In genomic region chr1:131212956-131213355, GRCm38 (mm10) we compare ENCODE assay signal across 19 mouse cellular contexts. TPM values are rescaled to one million over a fixed set of nuclear protein-coding genes. Genes with fewer than 3 reads are reported as not detected.
DNase-seq lines count a peak whose midpoint lies in the region; ATAC-seq and TF ChIP-seq lines count a peak whose summit lies in the region.
"Had no signal": no experiment of that assay in that cellular context is flagged by ENCODE, and none has a peak within 500 bp of the region (broad histone marks: within the 10 kb centered on the region; RNA-seq: fewer than 3 reads in every experiment).

No protein-coding gene starts in this region.

- H3K9me3 ChIP-seq in heart, embryonic 13.5 days, result no peaks in the 10 kb centered on the region
- H3K9me3 ChIP-seq in lung, embryonic 14.5 days (ENCODE audit: low read depth, low read length), result no peaks in the 10 kb centered on the region
- H3K9me3 ChIP-seq: forebrain, embryonic 13.5 days had no signal

- 48% methylated on average over 5 of the region's 5 CpGs for WGBS in heart, embryonic 13.5 days
- WGBS in lung, embryonic 14.5 days, result 41% methylated on average over 5 of the region's 5 CpGs

- TF ChIP-seq CTCF in lung, embryonic 14.5 days (IDR thresholded peaks at IDR 0.05; ENCODE audit: low read depth), result no peak
- 0 out of 2 replicates have a peak, but pooled peaks have one; percentile 8 for TF ChIP-seq CTCF in bone marrow macrophage, adult 2 months (IDR thresholded peaks at IDR 0.05; ENCODE audit: low read depth, low read length)

- no peak for ATAC-seq in heart, embryonic 13.5 days (ENCODE audit: extremely low read depth, insufficient number of reproducible peaks, low FRiP score, low TSS enrichment)
- ATAC-seq in lung, embryonic 14.5 days (ENCODE audit: insufficient read depth), result 0 out of 2 replicates have a peak, but pooled peaks have one; percentile 9
- ATAC-seq: forebrain, embryonic 13.5 days; inflammation-experienced regulatory T-cells, adult 6 months; midbrain, embryonic 16.5 days had no signal

- no peak overlapping the region for H3K4me2 ChIP-seq in heart, embryonic 13.5 days
- H3K4me2 ChIP-seq in lung, embryonic 14.5 days, result no peak overlapping the region
- H3K4me2 ChIP-seq: forebrain, embryonic 13.5 days; hindbrain, embryonic 14.5 days had no signal

- H3K27ac ChIP-seq in heart, embryonic 13.5 days (replicated peaks), result 0 out of 2 replicates have a peak overlapping the region, but pooled peaks have one; percentile 7
- H3K27ac ChIP-seq in lung, embryonic 14.5 days (ENCODE audit: low read depth), result 0 out of 2 replicates have a peak overlapping the region, but pooled peaks have one; percentile 33
- no peak overlapping the region for H3K27ac ChIP-seq in bone marrow macrophage, adult 2 months (ENCODE audit: insufficient read depth, low read depth, low read length)
- H3K27ac ChIP-seq: forebrain, embryonic 13.5 days; hindbrain, embryonic 14.5 days had no signal

- no peak overlapping the region for H3K4me3 ChIP-seq in heart, embryonic 13.5 days
- no peak overlapping the region for H3K4me3 ChIP-seq in lung, embryonic 14.5 days (ENCODE audit: low read depth, low read length)
- no peak overlapping the region for H3K4me3 ChIP-seq in bone marrow macrophage, adult 2 months (ENCODE audit: insufficient read depth, low read length)
- H3K4me3 ChIP-seq: forebrain, embryonic 13.5 days had no signal

- H3K9ac ChIP-seq in heart, embryonic 13.5 days, result 0 out of 2 replicates have a peak overlapping the region, but pooled peaks have one; percentile 2
- H3K9ac ChIP-seq in lung, embryonic 14.5 days, result no peak overlapping the region; the same call in 1 of the 2 replicates
- H3K9ac ChIP-seq: forebrain, embryonic 13.5 days; hindbrain, embryonic 14.5 days had no signal

- H3K4me1 ChIP-seq in heart, embryonic 13.5 days, result peaks cover 14% of the 10 kb centered on the region
- H3K4me1 ChIP-seq in lung, embryonic 14.5 days (ENCODE audit: insufficient read depth), result peaks cover 6% of the 10 kb centered on the region; the same call in 1 of the 2 replicates
- peaks cover 6% of the 10 kb centered on the region for H3K4me1 ChIP-seq in bone marrow macrophage, adult 2 months (ENCODE audit: control insufficient read depth, insufficient read depth, low read length)
- H3K4me1 ChIP-seq: forebrain, embryonic 13.5 days had no signal

- DNase-seq in heart, adult 11 months, result no peak
- peak; percentile 40 for DNase-seq in lung, embryonic 14.5 days
- no peak for DNase-seq in lung, postnatal 25 days (ENCODE audit: low spot score)
- peak; percentile 29 to 53 for DNase-seq in lung, postnatal 4 days
- DNase-seq in layer of hippocampus, postnatal 36 days, result no peak
- DNase-seq: adrenal gland, postnatal 10 days; cerebellum, adult 2 months; cerebellum, postnatal 36 days; kidney, postnatal 25 days; left cerebral cortex, postnatal 4 days; right cerebral cortex, postnatal 4 days; thymus, adult 18-20 months; thymus, postnatal 4 days had no signal

- H3K36me3 ChIP-seq in heart, embryonic 13.5 days, result peaks cover 10% of the 10 kb centered on the region
- H3K36me3 ChIP-seq in lung, embryonic 14.5 days (ENCODE audit: insufficient read depth), result no peaks in the 10 kb centered on the region

- TF ChIP-seq POLR2A in bone marrow macrophage, adult 2 months (IDR thresholded peaks at IDR 0.05; ENCODE audit: borderline replicate concordance, low read depth, low read length), result no peak

- H3K27me3 ChIP-seq in heart, embryonic 13.5 days (replicated peaks), result no peaks in the 10 kb centered on the region
- no peaks in the 10 kb centered on the region for H3K27me3 ChIP-seq in lung, embryonic 14.5 days (ENCODE audit: insufficient read depth, low read length)
- H3K27me3 ChIP-seq: forebrain, embryonic 13.5 days had no signal

RNA-seq across cellular contexts. Expression of gene Rassf5, which starts 32.1 kb away (rescaled TPM):
- 14.9 and 18.2 TPM in 2 replicates for polyA plus RNA-seq in heart, embryonic 13.5 days (2015; fragmentation: Nextera tagmentation; extraction: Ambion mirVana)
- polyA plus RNA-seq in lung, embryonic 14.5 days (2014; fragmentation: Nextera tagmentation; extraction: Ambion mirVana), result 3.1 and 3.7 TPM in 2 replicates
- 49.4 and 49.6 TPM in 2 replicates for polyA plus RNA-seq in bone marrow macrophage, adult 2 months (2012; ENCODE audit: insufficient read depth, insufficient read length, missing spikeins)
- 10 to 100 TPM; 17.6 to 18.5 TPM for total RNA-seq in layer of hippocampus, postnatal 36 days (2021)

RNA-seq across cellular contexts. Expression of gene Eif2d, which starts 60.0 kb away (rescaled TPM):
- polyA plus RNA-seq in heart, embryonic 13.5 days (2015; fragmentation: Nextera tagmentation; extraction: Ambion mirVana), result 41.1 and 47.1 TPM in 2 replicates
- polyA plus RNA-seq in lung, embryonic 14.5 days (2014; fragmentation: Nextera tagmentation; extraction: Ambion mirVana), result 58.0 and 63.5 TPM in 2 replicates
- polyA plus RNA-seq in bone marrow macrophage, adult 2 months (2012; ENCODE audit: insufficient read depth, insufficient read length, missing spikeins), result 20.5 and 23.2 TPM in 2 replicates
- 10 to 100 TPM; 36.6 to 41.2 TPM for total RNA-seq in layer of hippocampus, postnatal 36 days (2021)

Comparison
In these comparisons a context has a peak if more than half of its experiments do, and no peak if none do; other contexts are left out.
1. DNase-seq: peak in lung, embryonic 14.5 days (single experiment) and lung, postnatal 4 days (2 of 2); none in heart, adult 11 months (single experiment), lung, postnatal 25 days (single experiment) and layer of hippocampus, postnatal 36 days (0 of 2).